Mouse (Mus musculus) CD4-positive, CD25-positive, alpha-beta regulatory T cell, adult 9 weeks (primary cell): ENCODE data around the gene Usp54. TPM values are rescaled to one million over a fixed set of nuclear protein-coding genes. Genes with fewer than 3 reads are reported as not detected.

ENCODE experiments used
- polyA plus RNA-seq: library from polyadenylated mRNA; unstranded; fragments of 100-300 nt; shearing (Covaris generic); gene quantifications from one replicate; pipeline ENCODE4 v1.2.1, GENCODE M21; 2017

Gene Usp54
- 3.7 TPM for polyA plus RNA-seq

DNA sequence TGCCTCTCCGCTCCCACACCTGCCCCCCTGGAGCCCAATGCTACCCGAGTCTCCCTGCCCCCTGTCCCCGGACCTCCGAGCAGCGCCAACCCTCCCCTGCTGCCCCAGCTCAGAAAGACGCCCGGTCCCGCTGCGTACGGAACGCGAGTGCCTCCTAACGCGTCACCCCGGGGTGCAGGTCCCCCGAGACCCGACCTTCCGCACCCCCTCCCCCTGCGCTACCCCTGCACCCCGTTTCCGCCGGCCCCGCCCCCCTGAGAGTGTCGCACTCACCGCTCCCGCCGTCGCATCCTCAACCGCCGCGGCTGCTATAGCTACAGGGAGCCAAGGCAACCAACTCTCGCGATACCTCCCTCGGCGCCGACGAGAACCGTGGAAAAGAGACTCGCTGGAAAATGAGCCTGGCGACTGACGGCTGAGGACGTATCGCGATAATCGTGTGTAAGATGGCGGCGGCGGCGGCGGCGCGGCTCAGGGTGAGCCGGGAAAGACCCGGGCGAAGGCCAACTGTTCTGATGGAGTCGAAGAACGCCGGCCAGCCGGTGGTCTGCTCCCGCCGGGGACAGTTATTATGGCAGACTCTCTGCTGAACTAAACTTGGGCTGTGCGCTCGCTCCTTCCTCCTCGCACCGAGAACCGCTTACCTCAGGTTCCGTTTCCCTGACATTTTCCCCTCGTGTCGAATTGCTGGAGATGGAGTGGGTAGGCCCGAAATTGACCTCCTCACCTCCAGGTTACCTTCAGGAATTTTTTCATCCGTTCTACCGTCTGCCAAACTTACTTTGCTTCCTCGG, at the start of gene Usp54:
Gene Usp54 (minus strand): TSS at position 420 of the 794 bp plus-strand sequence.

DNA sequence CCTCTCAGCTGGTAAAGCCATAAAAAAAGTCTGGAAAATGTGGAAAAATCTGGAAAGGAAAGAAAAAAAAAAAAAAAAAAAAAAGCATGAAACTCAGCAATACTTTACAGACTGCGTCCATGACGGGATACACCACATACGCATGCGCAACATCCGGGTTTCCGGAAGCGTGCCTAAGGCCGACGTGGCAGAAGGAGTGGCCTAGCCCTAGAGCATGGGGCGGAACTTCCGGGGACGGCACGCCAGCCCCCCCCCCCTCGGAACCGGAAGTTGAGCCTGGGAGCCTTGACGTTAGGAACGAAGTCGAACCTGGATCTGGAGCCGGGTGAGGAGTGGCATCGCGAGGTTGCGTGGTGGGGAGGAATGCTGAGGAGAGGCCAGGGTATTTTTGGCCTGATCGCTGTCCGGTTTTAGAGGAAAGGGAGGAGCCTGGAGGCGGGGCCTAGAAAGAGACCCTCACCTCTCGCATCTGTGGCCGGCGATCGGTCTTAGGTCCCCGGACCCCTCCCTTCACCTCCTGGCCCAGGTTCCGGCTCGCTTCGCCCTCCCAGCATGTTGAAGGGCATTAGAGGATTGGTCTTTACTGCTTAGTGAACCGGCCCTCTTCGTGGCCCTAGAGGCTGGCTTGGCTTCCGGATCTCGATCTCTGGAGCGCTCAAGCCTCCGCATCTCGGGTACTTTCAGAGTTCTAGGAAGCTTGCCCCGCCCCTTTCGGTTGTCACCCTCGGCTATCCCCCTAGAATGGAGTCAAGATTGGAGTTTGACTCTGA, 33.4 kb upstream of the Usp54 start, which contains the start of gene Sec24c:
Gene Sec24c (plus strand): TSS at position 245 of the 770 bp plus-strand sequence.

DNA sequence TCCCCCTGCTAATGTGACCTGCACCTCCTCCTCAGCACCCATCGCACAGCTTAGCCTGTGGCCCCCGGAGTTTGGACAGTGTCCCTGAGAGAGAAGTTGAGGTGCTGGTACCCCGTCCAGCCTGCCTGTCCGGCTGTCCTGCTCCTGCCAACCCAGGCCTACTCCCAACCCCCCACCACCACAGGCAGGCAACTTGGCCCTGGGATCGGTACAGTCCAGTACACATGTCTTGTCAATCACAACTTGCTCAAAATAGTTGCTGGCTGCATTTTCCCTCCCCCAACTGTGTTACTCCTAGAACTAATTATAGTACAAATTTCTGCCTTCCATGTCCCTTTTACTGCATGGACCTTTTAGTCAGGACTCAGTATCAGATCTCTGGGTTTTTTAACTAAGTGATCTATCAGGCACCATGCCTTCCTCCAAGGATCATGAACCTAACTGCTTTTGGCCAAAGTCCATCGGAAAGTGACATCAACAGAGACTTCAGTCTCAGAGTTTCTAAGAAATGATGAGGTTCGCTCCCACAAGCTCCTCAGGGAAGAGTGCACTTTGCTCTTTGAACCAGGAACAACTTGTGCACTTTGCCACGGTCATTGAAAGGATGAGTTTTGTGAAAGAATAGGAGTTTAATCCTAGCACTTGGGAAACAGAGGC, 27.4 kb upstream of the Usp54 start, which contains the start of gene Synpo2l:
Gene Synpo2l (minus strand): TSS at position 201 of the 657 bp plus-strand sequence.

DNA sequence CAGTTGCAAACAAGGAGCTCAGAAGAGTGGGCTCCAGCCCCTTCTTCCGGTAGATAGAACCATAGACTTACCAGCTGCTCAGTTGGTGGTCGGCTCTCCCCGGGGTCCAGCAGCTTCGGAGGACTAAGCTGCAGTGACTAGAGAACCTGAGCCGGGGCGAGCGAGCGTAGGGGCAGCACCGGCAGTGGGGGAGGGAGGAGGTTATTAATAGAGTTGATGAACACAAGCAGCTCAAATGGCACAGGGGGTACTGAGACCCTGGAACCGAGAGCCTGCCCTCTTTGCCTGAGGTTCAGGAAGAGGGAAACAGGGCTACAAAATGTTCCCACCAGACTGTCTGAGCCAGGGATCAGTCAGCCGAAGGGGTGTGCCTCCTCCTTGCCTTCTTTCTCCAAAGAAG, 15.5 kb upstream of the Usp54 start, which contains the start of gene Myoz1:
Gene Myoz1 (minus strand): TSS at position 180 of the 400 bp plus-strand sequence.

DNA sequence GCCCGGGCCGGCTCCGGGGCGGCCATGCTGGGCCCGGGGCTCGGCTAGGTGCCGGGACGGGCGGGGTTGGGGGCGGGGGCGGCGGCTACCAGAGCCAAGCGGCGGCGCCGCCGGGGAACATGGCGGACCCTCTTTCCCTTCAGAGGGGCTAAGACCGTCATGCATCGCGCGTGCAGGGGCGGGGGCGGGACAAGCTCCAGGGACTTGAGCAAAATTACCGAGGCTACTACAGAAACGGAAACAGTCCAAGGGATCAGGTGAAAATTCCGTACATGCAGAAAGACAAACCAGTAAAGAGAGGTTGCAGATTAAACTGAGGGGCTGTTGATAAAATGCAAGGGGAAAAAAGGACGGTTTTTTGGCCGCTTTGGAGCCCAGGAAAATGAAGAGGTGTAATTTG, 94.4 kb downstream of the Usp54 start, which contains the start of gene Ppp3cb:
Gene Ppp3cb (minus strand): TSS at position 159 of the 400 bp plus-strand sequence.

Other genes with a start within 250 kb of the Usp54 start
- 104 TPM for gene Mrps16, start 247.4 kb downstream of the Usp54 start, polyA plus RNA-seq
- gene Cfap70, start 188.8 kb downstream of the Usp54 start, polyA plus RNA-seq, result not detected
- 53.7 TPM for gene Anxa7, start 160.9 kb downstream of the Usp54 start, polyA plus RNA-seq
- 1.1 TPM for gene Mss51, start 144.2 kb downstream of the Usp54 start, polyA plus RNA-seq
- gene Ppp3cb, start 94.5 kb downstream of the Usp54 start, polyA plus RNA-seq, result 13.9 TPM
- gene Myoz1, start 15.5 kb upstream of the Usp54 start, polyA plus RNA-seq, result not detected
- gene Synpo2l, start 27.3 kb upstream of the Usp54 start, polyA plus RNA-seq, result not detected
- 330 TPM for gene Sec24c, start 33.2 kb upstream of the Usp54 start, polyA plus RNA-seq
- gene Fut11, start 53.9 kb upstream of the Usp54 start, polyA plus RNA-seq, result 4.7 TPM
- 146 TPM for gene Chchd1, start 61.9 kb upstream of the Usp54 start, polyA plus RNA-seq
- gene Zswim8, start 66.5 kb upstream of the Usp54 start, polyA plus RNA-seq, result 17.0 TPM
- gene Ndst2, start 93.5 kb upstream of the Usp54 start, polyA plus RNA-seq, result 8.3 TPM
- 7.1 TPM for gene Camk2g, start 153.0 kb upstream of the Usp54 start, polyA plus RNA-seq
- gene Plau, start 195.6 kb upstream of the Usp54 start, polyA plus RNA-seq, result not detected